Mouse (Mus musculus) spleen, adult 2 months (tissue): ENCODE measurements around the gene Ubb. TPM values are rescaled to one million over a fixed set of nuclear protein-coding genes. Genes with fewer than 3 reads are reported as not detected.

Experiments used
- DNase-seq, 2 experiments: peaks; one replicate each; pipeline versions ENCODE4 v3.0.0 to v3.0.0-alpha.2; 2012 to 2021; ENCODE audit warnings: low spot score in 2 of 2, low read depth in 1 of 2
- H3K27ac ChIP-seq: fragments of 200-500 bp; 2 replicates; pipeline ENCODE4 v1.5.1; 2012; ENCODE audit warnings: low read length, inconsistent platforms; ENCODE audit not compliant: insufficient read depth
- H3K27me3 ChIP-seq: fragments of 200-500 bp; 2 replicates; pipeline ENCODE4 v1.6.1; 2012; ENCODE audit warnings: mild to moderate bottlenecking, moderate library complexity, low read length, inconsistent platforms; ENCODE audit not compliant: control insufficient read depth, insufficient read depth
- H3K36me3 ChIP-seq: fragments of 200-500 bp; 2 replicates; pipeline ENCODE4 v1.6.1; 2012; ENCODE audit warnings: mild to moderate bottlenecking, low read length, inconsistent platforms; ENCODE audit not compliant: control insufficient read depth, insufficient read depth
- H3K4me1 ChIP-seq: fragments of 200-500 bp; 2 replicates; pipeline ENCODE4 v1.6.1; 2011; ENCODE audit warnings: inconsistent platforms; ENCODE audit not compliant: control insufficient read depth, insufficient read depth, insufficient read length
- H3K4me3 ChIP-seq: fragments of 200-500 bp; 2 replicates; pipeline ENCODE4 v1.5.1; 2011; ENCODE audit warnings: mild to moderate bottlenecking, inconsistent platforms; ENCODE audit not compliant: insufficient read depth, insufficient read length; ENCODE audit errors: extremely low read depth
- CTCF ChIP-seq: fragments of 200-500 bp; IDR thresholded peaks from 2 replicates; pipeline ENCODE4 v1.5.1; 2011; ENCODE audit warnings: mild to moderate bottlenecking, inconsistent platforms; ENCODE audit not compliant: insufficient read depth, insufficient read length, insufficient replicate concordance; ENCODE audit errors: extremely low read depth
- POLR2A ChIP-seq: fragments of 200-500 bp; IDR thresholded peaks from 2 replicates; pipeline ENCODE4 v1.6.1; 2011; ENCODE audit warnings: low read depth, low read length, inconsistent platforms
- WGBS: fragments of 180-500 bp; shearing (Covaris S2); methylation state at CpG from one replicate; pipeline ENCODE4 v1.1.7; 2018; 5-methylcytosine and 5-hydroxymethylcytosine counted together
- polyA plus RNA-seq: library from polyadenylated mRNA; depleted of rRNA; stranded (reverse); fragments of >200 nt; gene quantifications from 2 replicates; pipeline ENCODE4 v1.2.3, GENCODE M21; 2012

The Ubb gene
- polyA plus RNA-seq, 1 experiment, result 1,229 TPM

DNA sequence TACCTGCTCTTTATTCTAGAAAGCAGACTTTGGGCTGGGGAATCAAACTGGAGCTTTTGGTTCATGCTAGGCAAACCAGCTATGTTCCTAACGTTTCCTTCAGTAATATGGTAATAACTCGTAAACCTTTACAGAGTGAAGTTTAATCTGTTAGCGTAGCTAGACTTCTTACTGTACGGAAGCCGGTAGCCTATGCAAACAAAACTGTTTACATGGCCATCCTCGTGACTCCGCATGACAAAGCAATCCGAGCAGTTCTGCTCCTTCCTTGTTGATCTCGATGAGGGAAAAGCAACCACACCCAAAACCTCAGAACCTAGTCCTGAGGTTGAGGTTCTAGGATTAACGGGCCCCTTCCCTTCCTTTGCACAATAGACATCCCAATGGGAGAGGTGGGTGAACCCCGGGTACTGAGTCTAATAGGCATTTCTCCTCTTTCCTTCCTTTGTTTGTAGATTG, 715 bp upstream of the Ubb start:
- TF ChIP-seq CTCF (no peak), POLR2A (no peak)
- 0% methylated on average over 11 of the region's 11 CpGs for WGBS
- H3K27me3 ChIP-seq, result no peaks in the 10 kb centered on the region
- no peaks in the 10 kb centered on the region for H3K4me1 ChIP-seq
- peaks cover 11% of the 10 kb centered on the region for H3K36me3 ChIP-seq
- H3K27ac ChIP-seq, result peak overlapping the region; percentile 98
- peak; percentile 42 to 57 for DNase-seq
- H3K4me3 ChIP-seq, result peak overlapping the region; percentile 83

GRCm38 (mm10) chr11:62551226-62552119, 502 bp downstream of the Ubb start:
- Histone ChIP-seq H3K36me3 (peaks cover 12% of the 10 kb centered on the region), H3K27ac (peak overlapping the region; percentile 91), H3K27me3 (no peaks in the 10 kb centered on the region), H3K4me1 (no peaks in the 10 kb centered on the region), H3K4me3 (peak overlapping the region; percentile 61)
- DNase-seq, result peak in 1 of 2 experiments; percentile 80
- no peak for TF ChIP-seq CTCF
- peak; percentile 99 for TF ChIP-seq POLR2A
- under 1% methylated on average over 58 of the region's 58 CpGs for WGBS

- H3K27ac ChIP-seq, result no peak overlapping the region
- TF ChIP-seq POLR2A (no peak), CTCF (no peak)
- peak overlapping the region; percentile 19 for H3K4me3 ChIP-seq
- H3K36me3 ChIP-seq, result peaks cover 12% of the 10 kb centered on the region
- 4% methylated on average over 1 of the region's 1 CpGs for WGBS
- DNase-seq, result no peak
- no peaks in the 10 kb centered on the region for H3K4me1 ChIP-seq
- no peaks in the 10 kb centered on the region for H3K27me3 ChIP-seq
These were observed 2.2 kb downstream of the Ubb start for GRCm38 (mm10) chr11:62553186-62553585.

- Histone ChIP-seq H3K27me3 (no peaks in the 10 kb centered on the region), H3K36me3 (peaks cover 12% of the 10 kb centered on the region), H3K4me1 (no peaks in the 10 kb centered on the region), H3K4me3 (peak overlapping the region; percentile 30), H3K27ac (no peak overlapping the region)
- 56% methylated on average over 5 of the region's 5 CpGs for WGBS
- no peak for DNase-seq
- TF ChIP-seq CTCF, result no peak
- TF ChIP-seq POLR2A, result no peak
These were observed 2.7 kb downstream of the Ubb start for GRCm38 (mm10) chr11:62553633-62554032.

GRCm38 (mm10) chr11:62554163-62554855, 3.3 kb downstream of the Ubb start:
- H3K4me3 ChIP-seq, result no peak overlapping the region
- no peak overlapping the region for H3K27ac ChIP-seq
- no peaks in the 10 kb centered on the region for H3K4me1 ChIP-seq
- no peaks in the 10 kb centered on the region for H3K27me3 ChIP-seq
- 45% methylated on average over 5 of the region's 5 CpGs for WGBS
- peaks cover 12% of the 10 kb centered on the region for H3K36me3 ChIP-seq
- no peak for TF ChIP-seq POLR2A
- TF ChIP-seq CTCF, result no peak
- no peak for DNase-seq

- Histone ChIP-seq H3K36me3 (peaks cover 12% of the 10 kb centered on the region), H3K27ac (no peak overlapping the region), H3K27me3 (no peaks in the 10 kb centered on the region), H3K4me3 (no peak overlapping the region), H3K4me1 (no peaks in the 10 kb centered on the region)
- no peak for DNase-seq
- no peak for TF ChIP-seq POLR2A
- no peak for TF ChIP-seq CTCF
These were observed 4.1 kb downstream of the Ubb start for GRCm38 (mm10) chr11:62554934-62555517.
